Mouse (Mus musculus) liver, embryonic 14.5 days (tissue): ENCODE measurements around the gene Cables2. TPM values are rescaled to one million over a fixed set of nuclear protein-coding genes. Genes with fewer than 3 reads are reported as not detected.

ENCODE experiments used
- ATAC-seq: fragments of 200-750 bp; cut with Nextera tagmentation; 2 replicates; pipeline ENCODE4 v1.8.0; 2017; ENCODE audit warnings: moderate number of reproducible peaks, mild to moderate bottlenecking, moderate library complexity; ENCODE audit not compliant: insufficient read depth
- DNase-seq, 3 experiments: peaks; one replicate each; pipeline ENCODE4 v3.0.0-alpha.2; 2012 to 2013; ENCODE audit warnings: low read depth in 3 of 3, low spot score in 3 of 3
- H3K27ac ChIP-seq: fragments of 300-500 bp; sonication (generic); 2 replicates; pipeline ENCODE4 v1.5.1; 2014; ENCODE audit warnings: moderate library complexity, mild to moderate bottlenecking, control low read depth, inconsistent platforms
- H3K27me3 ChIP-seq: fragments of 300-500 bp; sonication (generic); 2 replicates; pipeline ENCODE4 v1.6.1; 2014; ENCODE audit warnings: mild to moderate bottlenecking, low read length, moderate library complexity; ENCODE audit not compliant: control insufficient read depth, insufficient read depth
- H3K36me3 ChIP-seq: fragments of 300-500 bp; sonication (generic); replicated peaks from 2 replicates; pipeline ENCODE4 v1.6.1; 2014; ENCODE audit warnings: low read depth; ENCODE audit not compliant: control insufficient read depth, insufficient read depth
- H3K4me1 ChIP-seq, 2 experiments: fragments of 200-500 bp in 1 of 2; fragments of 300-500 bp in 1 of 2; sonication (generic) in 1 of 2; replicated peaks; 2 replicates each; pipeline ENCODE4 v1.6.1; 2012 to 2014; ENCODE audit warnings: antibody characterized with exemption in 1 of 2, inconsistent platforms in 1 of 2, low read length in 1 of 2; ENCODE audit not compliant: control insufficient read depth in 2 of 2, insufficient read depth in 2 of 2
- H3K4me2 ChIP-seq: fragments of 300-500 bp; sonication (generic); 2 replicates; pipeline ENCODE4 v1.6.1; 2014; ENCODE audit warnings: low read depth, mild to moderate bottlenecking, control low read depth, moderate library complexity
- H3K4me3 ChIP-seq, 2 experiments: fragments of 200-500 bp in 1 of 2; fragments of 300-500 bp in 1 of 2; sonication (generic) in 1 of 2; 2 replicates each; pipeline ENCODE4 v1.5.1; 2012 to 2014; ENCODE audit warnings: low read depth in 2 of 2, low read length in 2 of 2, mild to moderate bottlenecking in 2 of 2, control low read depth in 1 of 2, inconsistent platforms in 1 of 2, moderate library complexity in 1 of 2; ENCODE audit not compliant: insufficient read depth in 1 of 2
- H3K9ac ChIP-seq: fragments of 300-500 bp; sonication (generic); replicated peaks from 2 replicates; pipeline ENCODE4 v1.6.1; 2014; ENCODE audit warnings: mild to moderate bottlenecking, control low read depth, moderate library complexity
- H3K9me3 ChIP-seq: fragments of 300-500 bp; sonication (generic); 2 replicates; pipeline ENCODE4 v1.6.1; 2016; ENCODE audit warnings: low read length, mixed read lengths; ENCODE audit not compliant: control insufficient read depth
- CTCF ChIP-seq: IDR thresholded peaks from 2 replicates; pipeline ENCODE4 v1.5.1; 2016; ENCODE audit warnings: antibody characterized with exemption, low read depth, control low read depth
- EP300 ChIP-seq: IDR thresholded peaks from 2 replicates; pipeline ENCODE4 v1.6.1; 2016; ENCODE audit warnings: antibody characterized with exemption, low read depth
- WGBS: fragments of 180-500 bp; shearing (Covaris S2); extraction: QIAGEN DNeasy Blood & Tissue Kit; methylation state at CpG from one replicate; pipeline ENCODE4 v1.1.7; 2014; ENCODE audit not compliant: insufficient replicate concordance; 5-methylcytosine and 5-hydroxymethylcytosine counted together
- polyA plus RNA-seq, 2 experiments: library from polyadenylated mRNA; depleted of rRNA in 1 of 2; stranded (reverse) in 1 of 2; unstranded in 1 of 2; fragments of >200 nt; fragmentation: Nextera tagmentation in 1 of 2; extraction: Ambion mirVana in 1 of 2; gene quantifications; 2 replicates each; pipeline versions ENCODE4 v1.2.1 to v1.2.3; 2012 to 2014

Gene Cables2
- polyA plus RNA-seq, 2 experiments, result 3.3 to 5.6 TPM

DNA sequence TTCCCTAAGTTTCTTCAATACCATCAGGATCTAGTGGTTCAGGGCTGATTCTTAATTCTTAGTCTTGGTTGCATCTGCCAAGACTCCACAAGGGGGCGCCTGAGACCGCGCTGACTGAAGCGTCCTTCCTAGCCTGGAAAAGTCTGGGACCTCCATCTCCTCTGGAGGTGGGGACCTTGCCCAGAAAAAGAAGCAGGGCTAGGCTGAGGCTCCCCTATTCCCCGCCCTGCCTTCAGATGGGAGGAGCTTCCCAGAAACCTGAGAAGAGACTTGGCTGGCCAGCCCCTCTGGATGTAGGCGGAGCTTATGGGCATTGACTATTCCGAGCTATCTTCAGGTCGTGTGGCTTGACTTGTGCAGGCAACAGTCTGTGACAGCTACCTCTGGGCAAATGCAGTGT, 2.5 kb upstream of the Cables2 start:
- TF ChIP-seq EP300 (no peak), CTCF (peak; percentile 91)
- Histone ChIP-seq H3K4me2 (peak overlapping the region; percentile 49), H3K4me1 (peaks cover 14 to 29% of the 10 kb centered on the region in 2 experiments), H3K27ac (no peak overlapping the region), H3K9ac (no peak overlapping the region), H3K27me3 (no peaks in the 10 kb centered on the region), H3K9me3 (no peaks in the 10 kb centered on the region), H3K4me3 (no peak overlapping the region), H3K36me3 (no peaks in the 10 kb centered on the region)
- under 1% methylated on average over 8 of the region's 8 CpGs for WGBS
- ATAC-seq (no peak), DNase-seq (peak; percentile 54 to 68 (median 63))

DNA sequence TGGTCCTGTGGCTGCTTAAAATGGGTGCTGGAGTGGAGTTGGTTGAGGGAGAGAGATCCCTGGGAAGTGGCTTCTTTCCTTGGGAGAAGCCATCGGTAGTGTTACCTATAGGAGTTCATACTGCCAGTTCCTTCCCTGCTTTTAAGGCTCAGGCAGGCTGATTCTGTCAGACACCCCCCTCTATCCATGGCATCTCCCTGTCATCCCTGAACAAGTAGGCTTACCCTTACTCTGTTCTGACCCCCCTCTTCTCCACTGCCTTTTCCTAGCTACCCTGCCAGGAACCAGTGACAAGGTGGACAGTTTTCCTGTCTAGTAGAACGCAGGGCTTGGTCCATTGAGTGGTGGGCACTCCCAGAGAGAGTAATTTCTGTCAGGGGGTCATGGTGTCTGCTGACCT, 1.2 kb upstream of the Cables2 start:
- Histone ChIP-seq H3K27me3 (no peaks in the 10 kb centered on the region), H3K36me3 (no peaks in the 10 kb centered on the region), H3K9me3 (no peaks in the 10 kb centered on the region), H3K4me3 (no peak overlapping the region), H3K9ac (no peak overlapping the region), H3K27ac (no peak overlapping the region), H3K4me1 (peaks cover 14 to 29% of the 10 kb centered on the region in 2 experiments), H3K4me2 (no peak overlapping the region; the same call in 1 of the 2 replicates)
- no peak for ATAC-seq
- TF ChIP-seq CTCF (no peak), EP300 (no peak)
- DNase-seq, result no peak
- WGBS, result 61% methylated on average over 2 of the region's 2 CpGs

DNA sequence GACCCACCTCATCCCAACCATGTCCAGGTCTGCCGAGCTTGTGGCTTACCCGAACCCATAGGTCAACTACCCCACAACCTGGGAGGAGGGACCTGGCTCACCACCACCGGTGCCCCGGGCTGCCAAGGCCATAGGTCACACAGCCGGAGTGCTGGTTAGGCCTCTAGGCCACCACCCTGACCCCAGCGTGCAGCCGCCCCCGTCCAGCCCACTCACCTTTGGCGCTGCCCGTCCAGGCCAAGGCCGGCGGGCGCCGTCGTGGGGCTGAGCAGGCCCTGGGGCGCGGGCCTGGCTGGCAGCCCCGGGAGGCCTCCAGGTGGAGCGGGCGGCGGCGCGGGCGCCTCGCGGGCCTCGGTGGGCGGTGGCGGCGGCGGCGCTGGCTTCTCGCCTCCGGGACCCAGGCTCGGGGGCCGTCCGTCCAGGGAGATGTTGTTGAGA, 393 bp downstream of the Cables2 start:
- TF ChIP-seq CTCF, result no peak
- no peak for TF ChIP-seq EP300
- peaks cover 14 to 29% of the 10 kb centered on the region in 2 experiments for H3K4me1 ChIP-seq
- peak overlapping the region; percentile 66 to 88 for H3K4me3 ChIP-seq
- H3K9ac ChIP-seq, result peak overlapping the region; percentile 85
- peak overlapping the region; percentile 44 for H3K27ac ChIP-seq
- DNase-seq (no peak), ATAC-seq (peak; percentile 64)
- no peaks in the 10 kb centered on the region for H3K9me3 ChIP-seq
- H3K4me2 ChIP-seq, result peak overlapping the region; percentile 98
- no peaks in the 10 kb centered on the region for H3K27me3 ChIP-seq
- no peaks in the 10 kb centered on the region for H3K36me3 ChIP-seq
- under 1% methylated on average over 37 of the region's 37 CpGs for WGBS

DNA sequence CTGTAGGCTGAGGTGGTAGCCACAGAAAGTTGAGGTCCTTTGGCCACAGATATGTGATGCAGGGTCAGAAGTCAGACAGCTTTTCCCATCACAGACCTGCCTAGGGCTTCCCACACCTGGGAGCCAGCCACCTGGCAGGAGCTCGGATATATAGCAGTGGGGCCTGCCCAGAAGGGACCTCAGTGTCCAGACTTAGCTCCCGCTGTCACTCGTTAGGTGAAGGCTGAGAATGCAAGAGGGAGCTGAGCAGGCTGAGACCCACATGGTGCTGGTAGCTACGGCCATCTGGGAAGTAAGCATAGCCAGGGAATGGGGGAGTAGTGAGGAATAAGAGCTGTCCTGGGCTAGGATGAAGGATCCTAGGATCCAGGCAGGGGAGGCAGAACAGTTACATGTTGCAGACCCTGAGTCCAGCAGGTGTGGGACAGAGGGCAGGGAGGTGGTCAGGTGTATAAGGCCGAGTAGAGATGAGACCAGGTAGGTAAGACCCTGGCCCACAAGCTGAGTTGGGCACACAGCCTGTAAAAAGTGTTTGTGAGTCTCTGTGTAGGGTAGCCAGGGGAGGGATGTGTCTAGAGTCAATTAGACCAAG, 1.4 kb downstream of the Cables2 start:
- Histone ChIP-seq H3K4me2 (peak overlapping the region; percentile 98), H3K9me3 (no peaks in the 10 kb centered on the region), H3K27ac (no peak overlapping the region), H3K4me1 (peaks cover 14 to 24% of the 10 kb centered on the region in 2 experiments), H3K4me3 (peak overlapping the region; percentile 66 to 88; a peak in 2 of 4 replicates), H3K9ac (no peak overlapping the region; the same call in 1 of the 2 replicates), H3K27me3 (no peaks in the 10 kb centered on the region), H3K36me3 (no peaks in the 10 kb centered on the region)
- TF ChIP-seq CTCF (no peak), EP300 (no peak)
- ATAC-seq (no peak), DNase-seq (no peak)
- 80% methylated on average over 5 of the region's 5 CpGs for WGBS

DNA sequence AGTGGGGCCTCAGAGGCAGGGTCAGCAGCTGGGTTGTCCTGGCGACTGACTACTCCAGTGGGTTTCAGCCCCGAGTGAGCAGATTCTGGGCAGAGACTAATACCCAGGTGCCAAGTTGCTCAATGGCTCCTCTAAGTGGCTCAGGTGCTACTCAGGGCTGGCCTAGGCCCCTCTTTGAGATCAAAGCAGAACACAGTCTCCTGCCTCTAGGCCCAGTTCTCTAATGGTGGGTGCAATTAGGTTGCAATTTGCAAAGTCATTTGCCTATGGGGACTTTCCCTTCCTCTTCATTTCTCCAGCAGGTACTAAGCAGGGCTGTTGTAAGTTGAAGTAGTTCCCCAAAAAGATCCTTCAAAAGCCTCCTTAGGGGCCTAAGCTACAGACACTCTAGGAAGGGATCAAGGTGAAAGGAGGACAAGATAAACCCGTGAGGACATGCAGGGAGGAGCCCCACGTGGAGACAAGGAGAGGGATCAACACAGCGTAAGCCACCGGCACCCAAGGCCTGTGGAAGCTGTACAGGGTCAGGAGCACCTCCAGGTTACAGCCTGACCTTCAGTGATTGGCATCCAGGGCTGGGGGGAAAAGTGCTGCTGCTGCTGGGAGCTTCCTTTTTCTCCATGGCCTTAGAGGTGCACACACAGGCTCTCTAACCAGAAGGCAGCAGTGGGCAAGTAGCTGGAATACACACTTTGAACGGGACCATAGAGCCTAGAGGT, 2.6 kb downstream of the Cables2 start:
- no peak overlapping the region for H3K9ac ChIP-seq
- TF ChIP-seq EP300 (no peak), CTCF (no peak)
- no peak overlapping the region for H3K4me2 ChIP-seq
- H3K27me3 ChIP-seq, result no peaks in the 10 kb centered on the region
- DNase-seq (no peak), ATAC-seq (no peak)
- peaks cover 5 to 13% of the 10 kb centered on the region in 2 experiments; a peak in 3 of 4 replicates for H3K4me1 ChIP-seq
- H3K9me3 ChIP-seq, result no peaks in the 10 kb centered on the region
- H3K36me3 ChIP-seq, result no peaks in the 10 kb centered on the region
- no peak overlapping the region for H3K4me3 ChIP-seq
- whole genome bisulfite sequencing, result 59% methylated on average over 7 of the region's 7 CpGs
- no peak overlapping the region for H3K27ac ChIP-seq
